Mouse (Mus musculus): ENCODE data around the gene Thap11. TPM values are rescaled to one million over a fixed set of nuclear protein-coding genes. Genes with fewer than 3 reads are reported as not detected.

The Thap11 gene
- polyA plus RNA-seq, 1 experiment from 2014 or later = 65.9 TPM

DNA sequence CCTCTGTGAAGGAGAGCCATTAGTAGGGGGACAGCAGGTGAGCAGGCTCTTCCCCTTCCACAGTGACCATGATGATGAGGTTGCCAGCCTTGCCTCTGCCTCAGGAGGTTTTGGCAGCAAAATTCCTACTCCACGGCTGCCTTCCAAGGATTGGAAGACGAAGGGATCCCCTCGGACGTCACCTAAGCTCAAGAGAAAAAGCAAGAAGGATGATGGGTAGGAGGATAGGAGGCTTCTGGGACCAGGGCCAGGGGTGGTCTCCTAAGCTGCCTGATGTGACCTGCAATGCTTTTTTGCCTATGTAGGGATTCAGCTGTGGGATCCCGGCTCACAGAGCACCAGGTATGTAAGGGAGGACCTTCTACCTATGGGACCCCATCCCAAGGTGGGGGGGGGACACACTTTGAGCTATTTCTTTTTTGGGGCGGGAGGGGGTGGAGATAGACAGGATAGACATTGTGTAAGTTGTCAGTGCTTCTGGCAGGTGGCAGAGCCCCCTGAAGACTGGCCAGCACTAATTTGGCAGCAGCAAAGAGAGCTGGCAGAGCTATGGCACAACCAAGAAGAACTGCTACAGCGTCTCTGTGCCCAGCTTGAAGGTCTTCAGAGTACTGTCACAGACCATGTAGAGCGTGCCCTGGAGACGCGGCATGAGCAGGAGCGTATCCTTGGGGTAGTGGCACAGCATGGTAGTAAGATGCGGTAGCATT is 35.0 kb downstream of the Thap11 start:
- H3K27ac ChIP-seq = no peak overlapping the region
- no peak for ATAC-seq
- H3K4me3 ChIP-seq = no peak overlapping the region
- peaks cover 9% of the 10 kb centered on the region for H3K4me1 ChIP-seq
- no peaks in the 10 kb centered on the region for H3K27me3 ChIP-seq
- peaks cover 83% of the 10 kb centered on the region for H3K36me3 ChIP-seq (ENCODE audit: poor library complexity, severe bottlenecking)
- H3K9ac ChIP-seq = no peak overlapping the region
- no peaks in the 10 kb centered on the region for H3K9me3 ChIP-seq (replicated peaks)
- no peak overlapping the region for H3K4me2 ChIP-seq
- WGBS = 94% methylated on average over 12 of the region's 12 CpGs

- H3K36me3 ChIP-seq (ENCODE audit: poor library complexity, severe bottlenecking) = peaks cover 74% of the 10 kb centered on the region
- no peaks in the 10 kb centered on the region for H3K27me3 ChIP-seq
- WGBS = 93% methylated on average over 6 of the region's 6 CpGs
- no peak overlapping the region for H3K4me2 ChIP-seq
- no peak overlapping the region for H3K4me3 ChIP-seq
- H3K9me3 ChIP-seq (replicated peaks) = no peaks in the 10 kb centered on the region
- H3K27ac ChIP-seq = no peak overlapping the region
- H3K4me1 ChIP-seq = peaks cover 9% of the 10 kb centered on the region
- H3K9ac ChIP-seq = no peak overlapping the region
- no peak for ATAC-seq
Observed at GRCm38 (mm10) chr8:105890870-105891269, 35.9 kb downstream of the Thap11 start.

GRCm38 (mm10) chr8:105892432-105892831 is 37.5 kb downstream of the Thap11 start:
- Histone ChIP-seq H3K4me1 (peaks cover 9% of the 10 kb centered on the region), H3K9me3 (replicated peaks) (no peaks in the 10 kb centered on the region), H3K4me2 (no peak overlapping the region), H3K27ac (no peak overlapping the region), H3K36me3 (ENCODE audit: poor library complexity, severe bottlenecking) (peaks cover 58% of the 10 kb centered on the region), H3K27me3 (no peaks in the 10 kb centered on the region), H3K4me3 (no peak overlapping the region), H3K9ac (no peak overlapping the region)
- no peak for ATAC-seq
- 85% methylated on average over 6 of the region's 6 CpGs for WGBS

GRCm38 (mm10) chr8:105893339-105893738 is 38.4 kb downstream of the Thap11 start, which contains the start of gene Nrn1l:
Gene Nrn1l, plus strand, starts transcription at chr8:105893567.
- H3K4me3 ChIP-seq = 0 out of 2 replicates have a peak within 1 kb of the TSS, but pooled peaks have one; percentile 2
- ATAC-seq = peak; percentile 89
- peaks cover 49% of the 10 kb centered on the region for H3K36me3 ChIP-seq (ENCODE audit: poor library complexity, severe bottlenecking)
- 4% methylated on average over 11 of the region's 11 CpGs for WGBS
- peaks cover 9% of the 10 kb centered on the region for H3K4me1 ChIP-seq
- 0 out of 2 replicates have a peak within 1 kb of the TSS, but pooled peaks have one; percentile 28 for H3K9ac ChIP-seq
- peak within 1 kb of the TSS; percentile 43 for H3K4me2 ChIP-seq
- H3K27me3 ChIP-seq = no peaks in the 10 kb centered on the region
- H3K27ac ChIP-seq = 0 out of 2 replicates have a peak within 1 kb of the TSS, but pooled peaks have one; percentile 12
- no peaks in the 10 kb centered on the region for H3K9me3 ChIP-seq (replicated peaks)

GRCm38 (mm10) chr8:105897801-105898480 is 43.0 kb downstream of the Thap11 start:
- Histone ChIP-seq H3K4me3 (no peak overlapping the region), H3K4me2 (no peak overlapping the region), H3K4me1 (peaks cover 22% of the 10 kb centered on the region), H3K36me3 (ENCODE audit: poor library complexity, severe bottlenecking) (peaks cover 3% of the 10 kb centered on the region; the same call in 1 of the 2 replicates), H3K27ac (no peak overlapping the region), H3K9me3 (replicated peaks) (no peaks in the 10 kb centered on the region), H3K27me3 (no peaks in the 10 kb centered on the region), H3K9ac (no peak overlapping the region)
- ATAC-seq = no peak
- WGBS = 82% methylated on average over 9 of the region's 9 CpGs

DNA sequence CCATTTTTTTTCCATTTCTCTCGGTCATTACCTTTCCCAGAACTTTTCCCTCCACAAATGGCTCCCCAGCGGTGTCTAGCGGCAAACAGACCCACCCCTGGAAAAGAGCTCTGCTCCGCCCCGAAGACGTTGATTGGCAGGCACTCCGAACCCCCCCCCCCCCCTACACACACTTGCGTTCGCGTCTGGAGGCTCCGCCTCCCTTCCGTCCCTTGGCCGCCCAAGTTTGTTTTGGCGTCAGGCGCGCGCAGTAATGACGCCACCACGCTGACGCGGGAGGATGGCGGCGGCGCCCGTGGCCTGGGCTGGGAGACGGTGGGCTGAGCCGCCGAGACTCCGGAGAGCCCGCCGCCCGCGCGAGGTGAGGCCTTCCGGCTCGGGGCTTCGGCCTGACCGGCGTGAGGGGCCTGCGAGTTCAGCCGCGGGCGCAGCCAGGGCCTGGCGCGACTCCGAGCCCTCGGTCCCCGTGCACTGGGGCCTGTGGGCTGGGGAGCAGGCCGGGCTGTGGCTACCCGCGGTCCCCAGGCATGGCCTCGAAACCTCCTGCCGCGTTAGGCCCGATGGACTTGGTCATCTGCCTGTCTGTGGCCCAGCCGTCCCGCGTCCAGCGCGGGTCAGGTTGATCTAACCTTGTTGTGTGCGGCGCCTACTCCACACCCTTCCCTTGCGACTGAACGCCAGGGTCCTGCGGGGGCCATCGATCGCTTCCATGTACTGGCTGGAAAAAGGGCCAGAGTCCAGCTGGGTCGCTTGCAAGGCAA is 45.4 kb downstream of the Thap11 start, which contains the start of gene Pskh1:
Gene Pskh1, plus strand, starts transcription at position 262 of the 761 bp plus-strand sequence.
- H3K36me3 ChIP-seq (ENCODE audit: poor library complexity, severe bottlenecking) = no peaks in the 10 kb centered on the region
- peak within 1 kb of the TSS; percentile 95 for H3K4me3 ChIP-seq
- H3K9ac ChIP-seq = peak within 1 kb of the TSS; percentile 97
- H3K4me2 ChIP-seq = peak within 1 kb of the TSS; percentile 90
- H3K4me1 ChIP-seq = peaks cover 14% of the 10 kb centered on the region
- H3K27me3 ChIP-seq = no peaks in the 10 kb centered on the region
- under 1% methylated on average over 63 of the region's 68 CpGs for WGBS
- peak within 1 kb of the TSS; percentile 84 for H3K27ac ChIP-seq
- H3K9me3 ChIP-seq (replicated peaks) = no peaks in the 10 kb centered on the region
- ATAC-seq = peak; percentile 97

DNA sequence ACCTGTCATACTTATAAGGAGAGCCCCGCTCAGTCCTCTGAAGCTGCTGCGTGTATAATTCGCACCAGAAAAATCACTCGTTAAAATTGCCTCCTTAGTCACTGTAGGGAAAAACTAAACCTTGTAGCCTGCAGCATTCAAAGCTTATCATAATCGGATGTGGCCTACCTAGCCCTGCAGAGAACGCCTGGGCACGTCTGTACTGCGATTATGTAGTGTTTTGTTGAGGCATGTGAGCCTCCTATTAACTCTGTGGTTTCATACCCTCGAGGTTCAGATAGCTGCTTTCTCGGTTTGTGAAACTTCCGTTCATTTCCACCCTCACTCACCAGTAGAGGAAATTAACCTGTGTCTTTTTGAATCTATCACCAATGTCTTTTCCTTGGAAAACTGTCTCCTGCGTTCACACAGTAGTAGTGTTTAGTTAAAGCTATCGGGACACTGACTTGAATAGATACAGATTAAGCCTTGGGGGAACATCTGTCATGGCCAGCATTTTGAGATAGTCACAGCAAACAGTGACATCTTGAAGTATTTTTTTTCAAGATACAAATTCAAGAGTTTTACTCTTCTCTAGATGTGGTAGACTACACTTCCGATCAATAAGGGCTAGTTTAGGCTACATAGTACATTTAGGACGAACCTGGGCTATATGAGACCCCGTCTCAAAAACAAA is 46.1 kb downstream of the Thap11 start:
- Histone ChIP-seq H3K4me2 (peak overlapping the region; percentile 90), H3K27ac (peak overlapping the region; percentile 84; the same call in 1 of the 2 replicates), H3K4me3 (peak overlapping the region; percentile 95), H3K4me1 (peaks cover 14% of the 10 kb centered on the region), H3K9me3 (replicated peaks) (no peaks in the 10 kb centered on the region), H3K9ac (peak overlapping the region; percentile 97), H3K36me3 (ENCODE audit: poor library complexity, severe bottlenecking) (no peaks in the 10 kb centered on the region), H3K27me3 (no peaks in the 10 kb centered on the region)
- WGBS = 39% methylated on average over 16 of the region's 16 CpGs
- no peak for ATAC-seq

Other genes starting within 250 kb of the Thap11 start
- gene Ripor1, start 249.9 kb upstream of the Thap11 start, polyA plus RNA-seq (2015; fragmentation: Nextera tagmentation; extraction: Ambion mirVana) = 17.6 and 20.6 TPM in 2 replicates
- 165 and 173 TPM in 2 replicates for gene Ctcf, start 218.6 kb upstream of the Thap11 start, polyA plus RNA-seq (2015; fragmentation: Nextera tagmentation; extraction: Ambion mirVana)
- 0.62 and 0.88 TPM in 2 replicates for gene Agrp, start 217.7 kb upstream of the Thap11 start, polyA plus RNA-seq (2015; fragmentation: Nextera tagmentation; extraction: Ambion mirVana)
- 5.9 and 6.4 TPM in 2 replicates for gene Carmil2, start 168.9 kb upstream of the Thap11 start, polyA plus RNA-seq (2015; fragmentation: Nextera tagmentation; extraction: Ambion mirVana)
- 98.3 and 99.2 TPM in 2 replicates for gene Acd, start 154.0 kb upstream of the Thap11 start, polyA plus RNA-seq (2015; fragmentation: Nextera tagmentation; extraction: Ambion mirVana)
- gene Pard6a, start 154.0 kb upstream of the Thap11 start, polyA plus RNA-seq (2015; fragmentation: Nextera tagmentation; extraction: Ambion mirVana) = 42.1 and 43.6 TPM in 2 replicates
- 0.19 TPM in 1 of 2 replicates, not detected in the other for gene 4933405L10Rik, start 147.5 kb upstream of the Thap11 start, polyA plus RNA-seq (2015; fragmentation: Nextera tagmentation; extraction: Ambion mirVana)
- gene Enkd1, start 146.9 kb upstream of the Thap11 start, polyA plus RNA-seq (2015; fragmentation: Nextera tagmentation; extraction: Ambion mirVana) = 27.4 and 29.5 TPM in 2 replicates
- 64.7 and 65.7 TPM in 2 replicates for gene Gfod2, start 96.5 kb upstream of the Thap11 start, polyA plus RNA-seq (2015; fragmentation: Nextera tagmentation; extraction: Ambion mirVana)
- gene Ranbp10, start 27.8 kb upstream of the Thap11 start, polyA plus RNA-seq (2015; fragmentation: Nextera tagmentation; extraction: Ambion mirVana) = 14.2 and 14.7 TPM in 2 replicates
- 0.43 and 1.00 TPM in 2 replicates for gene Tsnaxip1, start 27.4 kb upstream of the Thap11 start, polyA plus RNA-seq (2015; fragmentation: Nextera tagmentation; extraction: Ambion mirVana)
- gene Cenpt, start 1.9 kb upstream of the Thap11 start, polyA plus RNA-seq (2015; fragmentation: Nextera tagmentation; extraction: Ambion mirVana) = 68.8 and 71.4 TPM in 2 replicates
- gene Nutf2, start 5.4 kb downstream of the Thap11 start, polyA plus RNA-seq (2015; fragmentation: Nextera tagmentation; extraction: Ambion mirVana) = 254 and 295 TPM in 2 replicates
- 46.4 and 56.9 TPM in 2 replicates for gene Edc4, start 25.7 kb downstream of the Thap11 start, polyA plus RNA-seq (2015; fragmentation: Nextera tagmentation; extraction: Ambion mirVana)
- gene Nrn1l, start 38.4 kb downstream of the Thap11 start, polyA plus RNA-seq (2015; fragmentation: Nextera tagmentation; extraction: Ambion mirVana) = 0.50 and 0.84 TPM in 2 replicates
- gene Pskh1, start 45.3 kb downstream of the Thap11 start, polyA plus RNA-seq (2015; fragmentation: Nextera tagmentation; extraction: Ambion mirVana) = 12.8 and 14.4 TPM in 2 replicates
- 1.9 TPM in 2 replicates for gene Ctrl, start 78.7 kb downstream of the Thap11 start, polyA plus RNA-seq (2015; fragmentation: Nextera tagmentation; extraction: Ambion mirVana)
- 29.0 and 29.1 TPM in 2 replicates for gene Psmb10, start 83.3 kb downstream of the Thap11 start, polyA plus RNA-seq (2015; fragmentation: Nextera tagmentation; extraction: Ambion mirVana)
- gene Lcat, start 88.2 kb downstream of the Thap11 start, polyA plus RNA-seq (2015; fragmentation: Nextera tagmentation; extraction: Ambion mirVana) = 0.61 and 0.69 TPM in 2 replicates
- gene Slc12a4, start 111.0 kb downstream of the Thap11 start, polyA plus RNA-seq (2015; fragmentation: Nextera tagmentation; extraction: Ambion mirVana) = 6.3 and 7.1 TPM in 2 replicates
- gene Dpep3, start 124.3 kb downstream of the Thap11 start, polyA plus RNA-seq (2015; fragmentation: Nextera tagmentation; extraction: Ambion mirVana) = not detected in 2 replicates
- 19.0 and 20.6 TPM in 2 replicates for gene Dus2, start 136.2 kb downstream of the Thap11 start, polyA plus RNA-seq (2015; fragmentation: Nextera tagmentation; extraction: Ambion mirVana)
- not detected in 2 replicates for gene Dpep2nb, start 150.8 kb downstream of the Thap11 start, polyA plus RNA-seq (2015; fragmentation: Nextera tagmentation; extraction: Ambion mirVana)
- gene Ddx28, start 156.8 kb downstream of the Thap11 start, polyA plus RNA-seq (2015; fragmentation: Nextera tagmentation; extraction: Ambion mirVana) = 19.7 and 20.1 TPM in 2 replicates
- 5.2 TPM in 2 replicates for gene Nfatc3, start 203.7 kb downstream of the Thap11 start, polyA plus RNA-seq (2015; fragmentation: Nextera tagmentation; extraction: Ambion mirVana)

All from forebrain, embryonic 13.5 days (tissue).